ENCODE assay signal across 8 mouse cellular contexts in genomic region chr10:80173358-80173757, GRCm38 (mm10). TPM values are rescaled to one million over a fixed set of nuclear protein-coding genes. Genes with fewer than 3 reads are reported as not detected.
A peak's percentile ranks its signal among the peaks of the same experiment; 100 is the strongest.
DNase-seq lines count a peak whose midpoint lies in the region; ATAC-seq and TF ChIP-seq lines count a peak whose summit lies in the region.

No protein-coding gene starts in this region.

- H3K9ac ChIP-seq in kidney, postnatal 0 days (ENCODE audit: low read depth, low read length), result 0 out of 2 replicates have a peak overlapping the region, but pooled peaks have one; percentile 57
- H3K9ac ChIP-seq in midbrain, embryonic 12.5 days (replicated peaks), result peak overlapping the region; percentile 52; the same call in 1 of the 2 replicates

- peak overlapping the region; percentile 87; the same call in 1 of the 2 replicates for H3K27ac ChIP-seq in kidney, postnatal 0 days
- H3K27ac ChIP-seq in cortical plate, adult 2 months (ENCODE audit: insufficient read depth, low read length), result 0 out of 2 replicates have a peak overlapping the region, but pooled peaks have one; percentile 13
- peak overlapping the region; percentile 89 for H3K27ac ChIP-seq in hindbrain, embryonic 10.5 days
- peak overlapping the region; percentile 66 for H3K27ac ChIP-seq in midbrain, embryonic 12.5 days (replicated peaks)

- H3K36me3 ChIP-seq in kidney, postnatal 0 days (ENCODE audit: insufficient read depth, low read length), result peaks cover 29% of the 10 kb centered on the region
- H3K36me3 ChIP-seq in hindbrain, embryonic 10.5 days, result peaks cover 45% of the 10 kb centered on the region
- peaks cover 36% of the 10 kb centered on the region for H3K36me3 ChIP-seq in midbrain, embryonic 12.5 days

- peak overlapping the region; percentile 73 for H3K4me2 ChIP-seq in kidney, postnatal 0 days (ENCODE audit: low read length)
- peak overlapping the region; percentile 65 for H3K4me2 ChIP-seq in midbrain, embryonic 12.5 days (replicated peaks)

- H3K4me3 ChIP-seq in kidney, postnatal 0 days (replicated peaks; ENCODE audit: low read depth, low read length), result peak overlapping the region; percentile 46
- peak overlapping the region; percentile 57 for H3K4me3 ChIP-seq in cortical plate, adult 2 months (ENCODE audit: insufficient read depth, low read length)
- peak overlapping the region; percentile 65 for H3K4me3 ChIP-seq in hindbrain, embryonic 10.5 days
- H3K4me3 ChIP-seq in midbrain, embryonic 12.5 days, result peak overlapping the region; percentile 52

- WGBS in kidney, postnatal 0 days, result 8% methylated on average over 11 of the region's 11 CpGs
- 14% methylated on average over 11 of the region's 11 CpGs for WGBS in hindbrain, embryonic 10.5 days
- WGBS in midbrain, embryonic 12.5 days, result 17% methylated on average over 11 of the region's 11 CpGs

- DNase-seq in kidney, postnatal 0 days (ENCODE audit: low spot score), result no peak
- DNase-seq in kidney, postnatal 36 days, result no peak
- DNase-seq in hindbrain, embryonic 10.5 days (ENCODE audit: low spot score), result no peak
- no peak for DNase-seq in frontal cortex, adult 2 months (ENCODE audit: extremely low spot score in 1 of 2, low spot score in 1 of 2)
- DNase-seq in thymus, postnatal 14 days, result no peak

- peaks cover 16% of the 10 kb centered on the region for H3K4me1 ChIP-seq in kidney, postnatal 0 days (replicated peaks; ENCODE audit: insufficient read depth, low read length)
- peaks cover 1% of the 10 kb centered on the region; the same call in 1 of the 2 replicates for H3K4me1 ChIP-seq in cortical plate, adult 2 months (ENCODE audit: control insufficient read depth, insufficient read depth, low read length)
- peaks cover 87% of the 10 kb centered on the region for H3K4me1 ChIP-seq in hindbrain, embryonic 10.5 days (replicated peaks)
- peaks cover 66% of the 10 kb centered on the region for H3K4me1 ChIP-seq in midbrain, embryonic 12.5 days

- no peak for ATAC-seq in kidney, postnatal 0 days (replicated peaks; ENCODE audit: low FRiP score, low read depth)
- no peak for ATAC-seq in midbrain, embryonic 12.5 days (ENCODE audit: low FRiP score, low read depth)
- no peak for ATAC-seq in granulocyte monocyte progenitor cell, adult 5-6 weeks (replicated peaks; ENCODE audit: poor library complexity, severe bottlenecking)

- no peaks in the 10 kb centered on the region for H3K27me3 ChIP-seq in kidney, postnatal 0 days (ENCODE audit: insufficient read depth, low read length)
- H3K27me3 ChIP-seq in hindbrain, embryonic 10.5 days (ENCODE audit: insufficient read depth, poor library complexity, severe bottlenecking), result no peaks in the 10 kb centered on the region; the same call in 1 of the 2 replicates
- 0 out of 2 replicates have a peak, but pooled peaks cover 3% of the 10 kb centered on the region for H3K27me3 ChIP-seq in midbrain, embryonic 12.5 days

- TF ChIP-seq POLR2A in cortical plate, adult 2 months (IDR thresholded peaks at IDR 0.05; ENCODE audit: extremely low read depth, insufficient read depth, low read length), result no peak

- no peaks in the 10 kb centered on the region for H3K9me3 ChIP-seq in kidney, postnatal 0 days (replicated peaks; ENCODE audit: low read length)
- no peaks in the 10 kb centered on the region for H3K9me3 ChIP-seq in hindbrain, embryonic 10.5 days
- H3K9me3 ChIP-seq in midbrain, embryonic 12.5 days, result no peaks in the 10 kb centered on the region

- TF ChIP-seq CTCF in kidney, postnatal 0 days (IDR thresholded peaks at IDR 0.05; ENCODE audit: low read depth), result no peak
- no peak for TF ChIP-seq CTCF in cortical plate, adult 2 months (IDR thresholded peaks at IDR 0.05; ENCODE audit: extremely low read depth, insufficient read depth, low read length)

RNA-seq across cellular contexts. Expression of gene 1600002K03Rik, which starts 0.6 kb away (rescaled TPM):
- polyA plus RNA-seq in kidney, postnatal 0 days (2015; fragmentation: Nextera tagmentation; extraction: Ambion mirVana), result 9.3 and 11.0 TPM in 2 replicates
- polyA plus RNA-seq in cortical plate, adult 2 months (2012; rRNA removed), result 13.1 and 13.9 TPM in 2 replicates
- polyA plus RNA-seq in hindbrain, embryonic 10.5 days (2016; fragmentation: Nextera tagmentation; extraction: Ambion mirVana), result 12.9 and 14.4 TPM in 2 replicates
- polyA plus RNA-seq in midbrain, embryonic 12.5 days (2016; fragmentation: Nextera tagmentation; extraction: Ambion mirVana), result 12.9 and 13.6 TPM in 2 replicates
- 14.3 and 15.8 TPM in 2 replicates for polyA plus RNA-seq in frontal cortex, adult 2 months (2012; rRNA removed)
- 17.2 and 43.4 TPM in 2 replicates for total RNA-seq in granulocyte monocyte progenitor cell, adult 5-6 weeks (2014; fragmentation: Nextera tagmentation)
- total RNA-seq in granulocyte monocyte progenitor cell, adult 5-6 weeks (2017), result 11.2 and 11.5 TPM in 2 replicates

RNA-seq across cellular contexts. Expression of gene Efna2, which starts 5.9 kb away (rescaled TPM):
- polyA plus RNA-seq in kidney, postnatal 0 days (2015; fragmentation: Nextera tagmentation; extraction: Ambion mirVana), result 10.2 and 10.5 TPM in 2 replicates
- polyA plus RNA-seq in cortical plate, adult 2 months (2012; rRNA removed), result 7.7 and 8.5 TPM in 2 replicates
- 41.3 and 43.7 TPM in 2 replicates for polyA plus RNA-seq in hindbrain, embryonic 10.5 days (2016; fragmentation: Nextera tagmentation; extraction: Ambion mirVana)
- polyA plus RNA-seq in midbrain, embryonic 12.5 days (2016; fragmentation: Nextera tagmentation; extraction: Ambion mirVana), result 114 and 127 TPM in 2 replicates
- polyA plus RNA-seq in frontal cortex, adult 2 months (2012; rRNA removed), result 8.2 and 10.2 TPM in 2 replicates
- total RNA-seq in granulocyte monocyte progenitor cell, adult 5-6 weeks (2014; fragmentation: Nextera tagmentation), result not detected in 2 replicates
- 0.05 TPM in 1 of 2 replicates, not detected in the other for total RNA-seq in granulocyte monocyte progenitor cell, adult 5-6 weeks (2017)

RNA-seq across cellular contexts. Expression of gene Cirbp, which starts 7.6 kb away (rescaled TPM):
- polyA plus RNA-seq in kidney, postnatal 0 days (2015; fragmentation: Nextera tagmentation; extraction: Ambion mirVana), result 290 and 317 TPM in 2 replicates
- polyA plus RNA-seq in cortical plate, adult 2 months (2012; rRNA removed), result 150 and 180 TPM in 2 replicates
- polyA plus RNA-seq in hindbrain, embryonic 10.5 days (2016; fragmentation: Nextera tagmentation; extraction: Ambion mirVana), result 95.3 and 153 TPM in 2 replicates
- polyA plus RNA-seq in midbrain, embryonic 12.5 days (2016; fragmentation: Nextera tagmentation; extraction: Ambion mirVana), result 227 and 233 TPM in 2 replicates
- 212 and 226 TPM in 2 replicates for polyA plus RNA-seq in frontal cortex, adult 2 months (2012; rRNA removed)
- total RNA-seq in granulocyte monocyte progenitor cell, adult 5-6 weeks (2014; fragmentation: Nextera tagmentation), result 25.3 and 70.7 TPM in 2 replicates
- total RNA-seq in granulocyte monocyte progenitor cell, adult 5-6 weeks (2017), result 36.8 and 40.7 TPM in 2 replicates

RNA-seq across cellular contexts. Expression of gene Midn, which starts 25.3 kb away (rescaled TPM):
- 13.7 and 18.6 TPM in 2 replicates for polyA plus RNA-seq in kidney, postnatal 0 days (2015; fragmentation: Nextera tagmentation; extraction: Ambion mirVana)
- polyA plus RNA-seq in cortical plate, adult 2 months (2012; rRNA removed), result 26.6 and 33.8 TPM in 2 replicates
- polyA plus RNA-seq in hindbrain, embryonic 10.5 days (2016; fragmentation: Nextera tagmentation; extraction: Ambion mirVana), result 22.3 and 24.6 TPM in 2 replicates
- 41.7 and 46.4 TPM in 2 replicates for polyA plus RNA-seq in midbrain, embryonic 12.5 days (2016; fragmentation: Nextera tagmentation; extraction: Ambion mirVana)
- 36.5 and 43.7 TPM in 2 replicates for polyA plus RNA-seq in frontal cortex, adult 2 months (2012; rRNA removed)
- 26.7 and 36.8 TPM in 2 replicates for total RNA-seq in granulocyte monocyte progenitor cell, adult 5-6 weeks (2014; fragmentation: Nextera tagmentation)
- total RNA-seq in granulocyte monocyte progenitor cell, adult 5-6 weeks (2017), result 10.0 and 17.4 TPM in 2 replicates

RNA-seq across cellular contexts. Expression of gene Cbarp, which starts 32.7 kb away (rescaled TPM):
- polyA plus RNA-seq in kidney, postnatal 0 days (2015; fragmentation: Nextera tagmentation; extraction: Ambion mirVana), result 4.7 and 6.4 TPM in 2 replicates
- polyA plus RNA-seq in cortical plate, adult 2 months (2012; rRNA removed), result 274 and 285 TPM in 2 replicates
- polyA plus RNA-seq in hindbrain, embryonic 10.5 days (2016; fragmentation: Nextera tagmentation; extraction: Ambion mirVana), result 7.1 and 15.0 TPM in 2 replicates
- 19.3 and 20.0 TPM in 2 replicates for polyA plus RNA-seq in midbrain, embryonic 12.5 days (2016; fragmentation: Nextera tagmentation; extraction: Ambion mirVana)
- polyA plus RNA-seq in frontal cortex, adult 2 months (2012; rRNA removed), result 252 and 288 TPM in 2 replicates
- 0.73 and 5.3 TPM in 2 replicates for total RNA-seq in granulocyte monocyte progenitor cell, adult 5-6 weeks (2014; fragmentation: Nextera tagmentation)
- total RNA-seq in granulocyte monocyte progenitor cell, adult 5-6 weeks (2017), result 0.36 TPM in 1 of 2 replicates, not detected in the other

Comparison
In these comparisons a context has a peak if more than half of its experiments do, and no peak if none do; other contexts are left out.
1. H3K27ac ChIP-seq: peak in every context shown above with its lines; median percentile 89 in hindbrain, embryonic 10.5 days; 87 in kidney, postnatal 0 days; 66 in midbrain, embryonic 12.5 days; 13 in cortical plate, adult 2 months.